Mouse (Mus musculus): ENCODE results near the gene Krit1. TPM values are rescaled to one million over a fixed set of nuclear protein-coding genes. Genes with fewer than 3 reads are reported as not detected.
A peak's percentile ranks its signal among the peaks of the same experiment; 100 is the strongest.
"Not testable (repeated sequence)": the region's sequence is repeated elsewhere in the genome, so short reads cannot be mapped to it uniquely, and the experiment has no call there.

Gene Krit1
- polyA plus RNA-seq, 1 experiment from 2014 or later = 37.5 TPM

DNA sequence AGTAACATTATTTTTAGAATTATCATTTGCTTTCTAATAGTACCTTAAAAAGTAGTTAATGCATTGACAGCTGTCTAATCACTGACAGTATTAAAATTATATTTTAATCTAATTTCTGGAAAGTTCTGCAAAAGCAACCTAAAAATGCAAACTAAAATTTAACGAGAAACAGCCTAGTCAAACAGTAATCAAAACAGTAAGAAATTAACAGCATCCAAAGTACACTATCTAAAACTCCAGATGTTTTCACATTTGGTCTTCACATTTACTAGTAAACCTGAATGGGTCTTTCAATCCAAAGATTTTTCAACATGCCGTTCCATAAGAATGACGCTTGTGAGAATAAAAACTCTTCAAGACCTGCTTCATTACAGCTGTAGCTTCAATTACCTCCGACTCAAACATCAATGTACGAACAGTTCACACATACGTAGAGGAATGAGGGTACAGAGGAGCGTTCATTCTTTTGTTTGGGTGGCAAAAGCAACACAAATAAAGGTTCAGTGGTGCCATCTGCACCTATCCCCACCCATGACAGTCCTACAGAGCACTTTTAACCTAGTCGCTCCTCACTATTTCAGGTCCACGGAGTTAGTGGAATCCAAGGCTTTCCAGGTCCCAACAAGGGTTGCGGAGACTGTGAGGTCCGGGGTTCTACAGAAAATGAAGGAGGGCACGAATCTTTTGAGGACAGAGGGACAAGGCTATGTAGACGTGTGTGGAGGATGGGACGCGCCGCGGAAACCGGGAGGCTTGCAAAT, 1.1 kb upstream of the Krit1 start:
- no peaks in the 10 kb centered on the region for H3K9me3 ChIP-seq
- WGBS = 5% methylated on average over 18 of the region's 18 CpGs
- H3K27me3 ChIP-seq (replicated peaks) = no peaks in the 10 kb centered on the region
- H3K4me1 ChIP-seq = peaks cover 6% of the 10 kb centered on the region
- H3K9ac ChIP-seq = peak overlapping the region; percentile 80
- no peaks in the 10 kb centered on the region for H3K36me3 ChIP-seq
- no peak for ATAC-seq (ENCODE audit: insufficient read depth, low FRiP score, low read depth)
- peak overlapping the region; percentile 92 for H3K27ac ChIP-seq
- peak overlapping the region; percentile 87 for H3K4me2 ChIP-seq
- peak overlapping the region; percentile 98 for H3K4me3 ChIP-seq (replicated peaks)

GRCm38 (mm10) chr5:3803292-3804165, 545 bp downstream of the Krit1 start:
- Histone ChIP-seq H3K9ac (peak overlapping the region; percentile 80), H3K27me3 (replicated peaks) (no peaks in the 10 kb centered on the region), H3K9me3 (no peaks in the 10 kb centered on the region), H3K4me2 (peak overlapping the region; percentile 87), H3K4me1 (peaks cover 6% of the 10 kb centered on the region), H3K27ac (peak overlapping the region; percentile 92), H3K4me3 (replicated peaks) (peak overlapping the region; percentile 98), H3K36me3 (no peaks in the 10 kb centered on the region)
- peak; percentile 73 for ATAC-seq (ENCODE audit: insufficient read depth, low FRiP score, low read depth)
- WGBS = under 1% methylated on average over 36 of the region's 36 CpGs

DNA sequence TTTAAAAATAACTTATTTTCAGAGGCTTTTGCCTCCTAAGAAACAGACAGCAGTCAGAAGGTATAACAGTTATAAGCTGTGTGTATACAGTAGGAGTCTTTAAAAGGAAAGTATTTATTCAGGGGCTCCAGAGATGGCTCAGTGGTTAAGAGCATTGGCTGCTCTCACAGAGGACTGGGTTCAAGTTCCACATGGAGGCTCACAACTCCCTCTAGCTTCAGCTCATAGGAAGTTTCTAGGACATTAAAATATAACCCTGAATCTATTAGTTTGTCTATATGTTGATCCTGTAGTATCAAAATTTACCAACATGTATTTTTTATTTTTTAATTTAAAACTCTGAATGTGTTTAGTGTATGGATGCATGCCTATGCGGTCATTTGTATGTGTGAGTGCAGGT, 5.5 kb downstream of the Krit1 start:
- ATAC-seq (ENCODE audit: insufficient read depth, low FRiP score, low read depth) = no peak
- WGBS = 87% methylated on average over 1 of the region's 1 CpGs

DNA sequence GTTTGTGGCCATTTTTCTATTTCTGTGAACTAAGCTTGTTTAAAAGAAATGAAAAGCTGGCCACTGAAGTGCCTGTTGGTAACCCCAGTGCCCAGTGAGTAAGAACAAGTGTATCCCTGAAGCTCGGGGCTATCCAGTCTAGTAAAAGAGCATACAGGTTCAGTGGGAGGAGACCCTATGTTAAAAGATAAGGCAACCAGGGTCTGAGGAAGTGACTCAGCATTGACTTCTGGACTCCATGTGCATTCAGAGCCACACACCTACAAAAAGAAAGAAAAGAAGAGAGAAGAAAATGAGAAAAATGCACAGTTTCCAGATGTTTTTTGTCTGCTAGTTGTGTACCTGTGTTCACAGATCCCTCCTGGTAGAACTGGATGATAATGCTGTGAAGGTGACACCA, 31.1 kb downstream of the Krit1 start:
- no peak for ATAC-seq (ENCODE audit: insufficient read depth, low FRiP score, low read depth)
- WGBS = 66% methylated on average over 1 of the region's 1 CpGs

More for the DNA sequence above, 5.5 kb downstream of the Krit1 start:
- Histone ChIP-seq H3K9ac (no peak overlapping the region), H3K4me2 (no peak overlapping the region), H3K4me3 (replicated peaks) (no peak overlapping the region), H3K27me3 (replicated peaks) (no peaks in the 10 kb centered on the region), H3K4me1 (peaks cover 3% of the 10 kb centered on the region; the same call in 1 of the 2 replicates), H3K9me3 (no peaks in the 10 kb centered on the region), H3K27ac (no peak overlapping the region), H3K36me3 (peaks cover 10% of the 10 kb centered on the region; the same call in 1 of the 2 replicates)

GRCm38 (mm10) chr5:3845026-3845425, 42.0 kb downstream of the Krit1 start, which contains the start of gene Lrrd1:
Gene Lrrd1, plus strand, starts transcription at chr5:3845173.
- 5% methylated on average over 24 of the region's 24 CpGs for WGBS
- Histone ChIP-seq H3K9ac (no peak within 1 kb of the TSS), H3K36me3 (peaks cover 3% of the 10 kb centered on the region; the same call in 1 of the 2 replicates), H3K27ac (no peak within 1 kb of the TSS), H3K4me1 (peaks cover 5% of the 10 kb centered on the region; the same call in 1 of the 2 replicates), H3K4me2 (peak within 1 kb of the TSS; percentile 57), H3K4me3 (replicated peaks) (peak within 1 kb of the TSS; percentile 29), H3K9me3 (no peaks in the 10 kb centered on the region), H3K27me3 (replicated peaks) (no peaks in the 10 kb centered on the region)
- ATAC-seq (ENCODE audit: insufficient read depth, low FRiP score, low read depth) = no peak

More for the DNA sequence above, 31.1 kb downstream of the Krit1 start:
- Histone ChIP-seq H3K27me3 (replicated peaks) (no peaks in the 10 kb centered on the region), H3K36me3 (peaks cover 10% of the 10 kb centered on the region; the same call in 1 of the 2 replicates), H3K9me3 (no peaks in the 10 kb centered on the region), H3K4me3 (replicated peaks) (no peak overlapping the region), H3K9ac (no peak overlapping the region), H3K4me2 (no peak overlapping the region), H3K4me1 (no peaks in the 10 kb centered on the region), H3K27ac (no peak overlapping the region)

DNA sequence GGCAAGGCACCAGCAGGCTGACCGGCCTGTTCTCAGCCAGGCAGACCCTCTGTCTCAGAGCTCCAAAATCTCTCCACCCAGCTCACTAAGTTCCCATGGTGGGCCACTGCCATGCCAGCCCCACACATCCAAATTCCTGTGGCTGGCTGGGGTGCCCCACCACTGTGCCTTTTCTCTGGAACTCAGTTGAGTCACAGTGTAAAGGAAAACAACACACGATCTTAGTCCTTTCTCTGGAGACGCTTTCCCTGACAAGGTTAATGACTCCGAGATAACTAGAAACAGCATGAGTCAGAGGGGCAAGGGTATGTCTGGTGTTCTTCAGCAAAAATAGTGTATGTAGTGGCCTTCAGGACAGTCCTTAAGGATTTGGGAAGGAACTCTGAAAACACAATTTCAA, 67.2 kb downstream of the Krit1 start:
- Histone ChIP-seq H3K9ac (no peak overlapping the region), H3K4me3 (replicated peaks) (no peak overlapping the region), H3K27me3 (replicated peaks) (no peaks in the 10 kb centered on the region), H3K9me3 (no peaks in the 10 kb centered on the region), H3K4me1 (no peaks in the 10 kb centered on the region), H3K4me2 (no peak overlapping the region), H3K27ac (no peak overlapping the region), H3K36me3 (no peaks in the 10 kb centered on the region)
- WGBS = 68% methylated on average over 4 of the region's 4 CpGs
- no peak for ATAC-seq (ENCODE audit: insufficient read depth, low FRiP score, low read depth)

- no peak overlapping the region for H3K9ac ChIP-seq
- H3K4me2 ChIP-seq = no peak overlapping the region
- no peaks in the 10 kb centered on the region for H3K9me3 ChIP-seq
- H3K4me3 ChIP-seq (replicated peaks) = no peak overlapping the region
- no peaks in the 10 kb centered on the region for H3K4me1 ChIP-seq
- no peaks in the 10 kb centered on the region for H3K27me3 ChIP-seq (replicated peaks)
- no peak for ATAC-seq (ENCODE audit: insufficient read depth, low FRiP score, low read depth)
- WGBS = 67% methylated on average over 1 of the region's 1 CpGs
- H3K36me3 ChIP-seq = no peaks in the 10 kb centered on the region
- no peak overlapping the region for H3K27ac ChIP-seq
Measured at GRCm38 (mm10) chr5:3872348-3872747, 69.4 kb downstream of the Krit1 start.

- 82% methylated on average over 3 of the region's 3 CpGs for WGBS
- Histone ChIP-seq H3K4me2 (no peak overlapping the region), H3K4me1 (no peaks in the 10 kb centered on the region), H3K27me3 (replicated peaks) (no peaks in the 10 kb centered on the region), H3K4me3 (replicated peaks) (no peak overlapping the region), H3K9me3 (no peaks in the 10 kb centered on the region), H3K36me3 (no peaks in the 10 kb centered on the region), H3K9ac (no peak overlapping the region), H3K27ac (no peak overlapping the region)
- ATAC-seq (ENCODE audit: insufficient read depth, low FRiP score, low read depth) = no peak
Measured at GRCm38 (mm10) chr5:3873485-3873884, 70.5 kb downstream of the Krit1 start.

DNA sequence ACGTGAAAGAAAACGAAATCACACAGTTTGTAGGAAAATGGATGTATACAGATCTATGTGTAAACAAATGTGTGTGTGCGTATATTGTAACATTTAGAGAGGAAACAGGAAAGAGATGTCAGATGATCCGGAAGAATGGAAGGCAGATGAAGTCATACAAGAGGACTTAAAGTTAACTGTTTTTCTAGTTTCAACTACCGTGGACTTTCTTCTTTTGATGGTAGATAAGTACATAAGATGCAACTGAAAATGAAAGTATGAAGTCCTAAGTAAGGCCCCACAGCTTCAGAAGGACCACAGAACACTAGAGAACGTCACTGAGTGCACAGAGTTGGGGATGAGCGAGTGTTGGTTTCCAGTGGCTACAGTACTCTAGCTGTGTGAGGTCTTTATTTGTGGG, 83.9 kb downstream of the Krit1 start:
- H3K27ac ChIP-seq; H3K9ac ChIP-seq; H3K27me3 ChIP-seq (replicated peaks); H3K4me2 ChIP-seq; H3K4me3 ChIP-seq (replicated peaks); H3K4me1 ChIP-seq; H3K9me3 ChIP-seq; H3K36me3 ChIP-seq; ATAC-seq (ENCODE audit: insufficient read depth, low FRiP score, low read depth): not testable (repeated sequence)
- 80% methylated on average over 7 of the region's 7 CpGs for WGBS

GRCm38 (mm10) chr5:3889201-3889600, 86.2 kb downstream of the Krit1 start:
- Histone ChIP-seq H3K27me3 (replicated peaks) (no peaks in the 10 kb centered on the region), H3K27ac (no peak overlapping the region), H3K9ac (no peak overlapping the region), H3K9me3 (no peaks in the 10 kb centered on the region), H3K4me1 (no peaks in the 10 kb centered on the region), H3K4me2 (no peak overlapping the region), H3K4me3 (replicated peaks) (no peak overlapping the region), H3K36me3 (no peaks in the 10 kb centered on the region)
- no peak for ATAC-seq (ENCODE audit: insufficient read depth, low FRiP score, low read depth)

GRCm38 (mm10) chr5:3893459-3894293, 90.7 kb downstream of the Krit1 start, which contains the start of gene Mterf1a:
Gene Mterf1a, minus strand, starts transcription at chr5:3893933.
- 1% methylated on average over 7 of the region's 47 CpGs for WGBS
- H3K27ac ChIP-seq; H3K36me3 ChIP-seq; H3K9ac ChIP-seq; H3K9me3 ChIP-seq; H3K27me3 ChIP-seq (replicated peaks); H3K4me1 ChIP-seq: not testable (repeated sequence)
- Histone ChIP-seq H3K4me3 (replicated peaks) (peak within 1 kb of the TSS; percentile 40), H3K4me2 (peak within 1 kb of the TSS; percentile 52)
- ATAC-seq (ENCODE audit: insufficient read depth, low FRiP score, low read depth) = peak; percentile 99

Data from stomach, embryonic 15.5 days (tissue).